Mouse (Mus musculus) spleen, adult 2 months (tissue): Measurements from ENCODE around the gene Mdga1. TPM values are rescaled to one million over a fixed set of nuclear protein-coding genes. Genes with fewer than 3 reads are reported as not detected.

Source experiments
- DNase-seq, 2 experiments: peaks; one replicate each; pipeline versions ENCODE4 v3.0.0 to v3.0.0-alpha.2; 2012 to 2021; ENCODE audit warnings: low spot score in 2 of 2, low read depth in 1 of 2
- H3K27ac ChIP-seq: fragments of 200-500 bp; 2 replicates; pipeline ENCODE4 v1.5.1; 2012; ENCODE audit warnings: low read length, inconsistent platforms; ENCODE audit not compliant: insufficient read depth
- H3K27me3 ChIP-seq: fragments of 200-500 bp; 2 replicates; pipeline ENCODE4 v1.6.1; 2012; ENCODE audit warnings: mild to moderate bottlenecking, moderate library complexity, low read length, inconsistent platforms; ENCODE audit not compliant: control insufficient read depth, insufficient read depth
- H3K36me3 ChIP-seq: fragments of 200-500 bp; 2 replicates; pipeline ENCODE4 v1.6.1; 2012; ENCODE audit warnings: mild to moderate bottlenecking, low read length, inconsistent platforms; ENCODE audit not compliant: control insufficient read depth, insufficient read depth
- H3K4me1 ChIP-seq: fragments of 200-500 bp; 2 replicates; pipeline ENCODE4 v1.6.1; 2011; ENCODE audit warnings: inconsistent platforms; ENCODE audit not compliant: control insufficient read depth, insufficient read depth, insufficient read length
- H3K4me3 ChIP-seq: fragments of 200-500 bp; 2 replicates; pipeline ENCODE4 v1.5.1; 2011; ENCODE audit warnings: mild to moderate bottlenecking, inconsistent platforms; ENCODE audit not compliant: insufficient read depth, insufficient read length; ENCODE audit errors: extremely low read depth
- CTCF ChIP-seq: fragments of 200-500 bp; IDR thresholded peaks from 2 replicates; pipeline ENCODE4 v1.5.1; 2011; ENCODE audit warnings: mild to moderate bottlenecking, inconsistent platforms; ENCODE audit not compliant: insufficient read depth, insufficient read length, insufficient replicate concordance; ENCODE audit errors: extremely low read depth
- POLR2A ChIP-seq: fragments of 200-500 bp; IDR thresholded peaks from 2 replicates; pipeline ENCODE4 v1.6.1; 2011; ENCODE audit warnings: low read depth, low read length, inconsistent platforms
- WGBS: fragments of 180-500 bp; shearing (Covaris S2); methylation state at CpG from one replicate; pipeline ENCODE4 v1.1.7; 2018; 5-methylcytosine and 5-hydroxymethylcytosine counted together
- polyA plus RNA-seq: library from polyadenylated mRNA; depleted of rRNA; stranded (reverse); fragments of >200 nt; gene quantifications from 2 replicates; pipeline ENCODE4 v1.2.3, GENCODE M21; 2012

The Mdga1 gene
- polyA plus RNA-seq, 1 experiment: 1.6 TPM

GRCm38 (mm10) chr17:29896181-29897054, 73.5 kb downstream of the Mdga1 start:
- H3K36me3 ChIP-seq: no peaks in the 10 kb centered on the region
- H3K4me1 ChIP-seq: no peaks in the 10 kb centered on the region
- H3K27me3 ChIP-seq: no peaks in the 10 kb centered on the region
- TF ChIP-seq CTCF (peak; percentile 10; the same call in 1 of the 2 replicates), POLR2A (no peak)
- no peak overlapping the region for H3K27ac ChIP-seq
- WGBS: 48% methylated on average over 7 of the region's 7 CpGs
- no peak for DNase-seq
- H3K4me3 ChIP-seq: no peak overlapping the region

- WGBS: 92% methylated on average over 5 of the region's 5 CpGs
- no peak overlapping the region for H3K27ac ChIP-seq
These were observed 74.3 kb downstream of the Mdga1 start for GRCm38 (mm10) chr17:29895566-29895965.

GRCm38 (mm10) chr17:29894965-29895364, 74.9 kb downstream of the Mdga1 start:
- no peak for DNase-seq
- Histone ChIP-seq H3K36me3 (no peaks in the 10 kb centered on the region), H3K4me1 (no peaks in the 10 kb centered on the region), H3K27me3 (no peaks in the 10 kb centered on the region), H3K4me3 (no peak overlapping the region), H3K27ac (no peak overlapping the region)
- WGBS: 88% methylated on average over 5 of the region's 5 CpGs
- TF ChIP-seq CTCF (no peak), POLR2A (no peak)

More at GRCm38 (mm10) chr17:29895566-29895965, 74.3 kb downstream of the Mdga1 start:
- Histone ChIP-seq H3K27me3 (no peaks in the 10 kb centered on the region), H3K36me3 (no peaks in the 10 kb centered on the region), H3K4me3 (no peak overlapping the region), H3K4me1 (no peaks in the 10 kb centered on the region)
- no peak for TF ChIP-seq CTCF
- TF ChIP-seq POLR2A: no peak
- no peak for DNase-seq

GRCm38 (mm10) chr17:29890451-29891110, 79.3 kb downstream of the Mdga1 start:
- H3K27me3 ChIP-seq: peaks cover 35% of the 10 kb centered on the region
- peaks cover 9% of the 10 kb centered on the region for H3K4me1 ChIP-seq
- no peak overlapping the region for H3K27ac ChIP-seq
- no peak for DNase-seq
- no peaks in the 10 kb centered on the region for H3K36me3 ChIP-seq
- H3K4me3 ChIP-seq: no peak overlapping the region
- TF ChIP-seq POLR2A: no peak
- no peak for TF ChIP-seq CTCF
- 77% methylated on average over 7 of the region's 7 CpGs for WGBS

- peaks cover 35% of the 10 kb centered on the region for H3K27me3 ChIP-seq
- no peak for DNase-seq
- 3% methylated on average over 67 of the region's 67 CpGs for WGBS
- no peak overlapping the region; the same call in 1 of the 2 replicates for H3K4me3 ChIP-seq
- H3K27ac ChIP-seq: no peak overlapping the region
- TF ChIP-seq CTCF (no peak), POLR2A (no peak)
- peaks cover 9% of the 10 kb centered on the region for H3K4me1 ChIP-seq
- no peaks in the 10 kb centered on the region for H3K36me3 ChIP-seq
These were observed 80.6 kb downstream of the Mdga1 start for GRCm38 (mm10) chr17:29888981-29889980.
